Mouse (Mus musculus) neural tube, embryonic 12.5 days (tissue): ENCODE data around the gene Map10. TPM values are rescaled to one million over a fixed set of nuclear protein-coding genes. Genes with fewer than 3 reads are reported as not detected.

Experiments used
- polyA plus RNA-seq: library from polyadenylated mRNA; unstranded; fragments of >200 nt; fragmentation: Nextera tagmentation; extraction: Ambion mirVana; gene quantifications from 2 replicates; pipeline ENCODE4 v1.2.1, GENCODE M21; 2016

The Map10 gene
- polyA plus RNA-seq, 1 experiment from 2014 or later: 9.4 TPM

Other genes starting within 250 kb of the Map10 start
- gene Sipa1l2, start 100.0 kb upstream of the Map10 start, polyA plus RNA-seq: 24.4 and 25.9 TPM in 2 replicates
- gene Ntpcr, start 60.1 kb downstream of the Map10 start, polyA plus RNA-seq: 21.3 and 23.2 TPM in 2 replicates
- gene Pcnx2, start 228.5 kb downstream of the Map10 start, polyA plus RNA-seq: 1.4 TPM in 2 replicates
- 0.13 and 0.15 TPM in 2 replicates for gene Map3k21, start 240.6 kb downstream of the Map10 start, polyA plus RNA-seq